Mouse (Mus musculus) heart, postnatal 0 days (tissue): ENCODE measurements around the gene Il17re. TPM values are rescaled to one million over a fixed set of nuclear protein-coding genes. Genes with fewer than 3 reads are reported as not detected.

Experiments
- ATAC-seq: fragments of 200-750 bp; cut with Nextera tagmentation; 2 replicates; pipeline ENCODE4 v1.8.0; 2017; ENCODE audit warnings: low read depth, moderate number of reproducible peaks, moderate library complexity; ENCODE audit not compliant: insufficient read depth
- DNase-seq: peaks from one replicate; pipeline ENCODE4 v3.0.0-alpha.2; 2016; ENCODE audit warnings: low spot score
- H3K27ac ChIP-seq: fragments of 300-500 bp; sonication (generic); 2 replicates; pipeline ENCODE4 v1.5.1; 2014; ENCODE audit warnings: low read depth, mild to moderate bottlenecking
- H3K27me3 ChIP-seq: fragments of 300-500 bp; sonication (generic); 2 replicates; pipeline ENCODE4 v1.6.1; 2014; ENCODE audit warnings: low read length, mixed read lengths; ENCODE audit not compliant: control insufficient read depth, insufficient read depth
- H3K36me3 ChIP-seq: fragments of 300-500 bp; sonication (generic); replicated peaks from 2 replicates; pipeline ENCODE4 v1.6.1; 2014; ENCODE audit warnings: low read length, mixed read lengths; ENCODE audit not compliant: control insufficient read depth, insufficient read depth
- H3K4me1 ChIP-seq: fragments of 300-500 bp; sonication (generic); 2 replicates; pipeline ENCODE4 v1.6.1; 2014; ENCODE audit warnings: antibody characterized with exemption; ENCODE audit not compliant: control insufficient read depth, insufficient read depth
- H3K4me2 ChIP-seq: fragments of 300-500 bp; sonication (generic); 2 replicates; pipeline ENCODE4 v1.6.1; 2014; ENCODE audit warnings: low read depth, mild to moderate bottlenecking, low read length, moderate library complexity
- H3K4me3 ChIP-seq: fragments of 300-500 bp; sonication (generic); 2 replicates; pipeline ENCODE4 v1.5.1; 2014; ENCODE audit warnings: low read depth, low read length
- H3K9ac ChIP-seq: fragments of 300-500 bp; sonication (generic); replicated peaks from 2 replicates; pipeline ENCODE4 v1.6.1; 2014; ENCODE audit warnings: low read depth, low read length, mixed read lengths
- H3K9me3 ChIP-seq: fragments of 300-500 bp; sonication (generic); replicated peaks from 2 replicates; pipeline ENCODE4 v1.6.1; 2016; ENCODE audit warnings: low read length; ENCODE audit not compliant: control insufficient read depth
- CTCF ChIP-seq: IDR thresholded peaks from 2 replicates; pipeline ENCODE4 v1.5.1; 2016; ENCODE audit warnings: antibody characterized with exemption, control low read depth, low read depth
- EP300 ChIP-seq: IDR thresholded peaks from 2 replicates; pipeline ENCODE4 v1.6.1; 2016; ENCODE audit warnings: antibody characterized with exemption, low read depth
- WGBS: fragments of 180-500 bp; shearing (Covaris S2); extraction: QIAGEN DNeasy Blood & Tissue Kit; methylation state at CpG from one replicate; pipeline ENCODE4 v1.1.7; 2014; 5-methylcytosine and 5-hydroxymethylcytosine counted together
- polyA plus RNA-seq: library from polyadenylated mRNA; unstranded; fragments of >200 nt; fragmentation: Nextera tagmentation; extraction: Ambion mirVana; gene quantifications from 2 replicates; pipeline ENCODE4 v1.2.1, GENCODE M21; 2015
- total RNA-seq: library from RNA; depleted of rRNA; stranded (reverse); fragments of >200 nt; gene quantifications from 2 replicates; pipeline ENCODE4 v1.2.3, GENCODE M21; 2014; ENCODE audit warnings: low replicate concordance

Gene Il17re
- total and polyA plus RNA-seq, 2 experiments from 2014 or later = 0.85 to 2.2 TPM

- Histone ChIP-seq H3K9me3 (no peaks in the 10 kb centered on the region), H3K4me2 (no peak overlapping the region)
- TF ChIP-seq CTCF = no peak
- TF ChIP-seq EP300 = no peak
Measured at GRCm38 (mm10) chr6:113430846-113431245, 27.4 kb upstream of the Il17re start.

DNA sequence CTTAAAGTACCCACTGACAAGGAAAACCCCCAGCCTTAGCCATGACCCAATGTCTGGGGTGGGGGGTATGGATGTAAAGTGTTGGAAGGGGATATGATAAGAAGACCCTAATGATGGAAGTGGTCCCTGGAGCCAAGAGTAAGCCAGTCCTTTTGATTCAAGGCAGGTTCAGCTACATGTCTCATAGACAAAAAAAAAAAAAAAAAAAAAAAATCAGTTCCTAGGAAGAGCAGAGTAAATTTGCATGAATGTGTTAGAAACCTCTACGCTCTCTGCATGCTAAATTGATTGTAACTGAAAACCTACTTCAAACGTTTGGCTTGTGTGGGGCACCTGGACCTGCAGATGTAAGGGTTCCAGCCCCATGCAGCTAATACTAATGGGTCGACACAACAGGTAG, 26.5 kb upstream of the Il17re start:
- no peaks in the 10 kb centered on the region for H3K27me3 ChIP-seq
- no peaks in the 10 kb centered on the region for H3K36me3 ChIP-seq
- H3K4me3 ChIP-seq = no peak overlapping the region
- no peaks in the 10 kb centered on the region for H3K9me3 ChIP-seq
- no peak overlapping the region for H3K9ac ChIP-seq
- H3K27ac ChIP-seq = no peak overlapping the region
- 60% methylated on average over 3 of the region's 3 CpGs for WGBS
- no peak for TF ChIP-seq EP300
- no peak for TF ChIP-seq CTCF
- ATAC-seq (no peak), DNase-seq (no peak)
- no peak overlapping the region for H3K4me2 ChIP-seq
- H3K4me1 ChIP-seq = no peaks in the 10 kb centered on the region

More at GRCm38 (mm10) chr6:113430846-113431245, 27.4 kb upstream of the Il17re start:
- no peak for DNase-seq
- WGBS = 49% methylated on average over 3 of the region's 3 CpGs
- no peak overlapping the region for H3K27ac ChIP-seq
- H3K36me3 ChIP-seq = no peaks in the 10 kb centered on the region
- H3K27me3 ChIP-seq = no peaks in the 10 kb centered on the region
- H3K4me1 ChIP-seq = no peaks in the 10 kb centered on the region
- ATAC-seq = no peak
- no peak overlapping the region for H3K4me3 ChIP-seq
- H3K9ac ChIP-seq = no peak overlapping the region

GRCm38 (mm10) chr6:113433661-113434060, 24.6 kb upstream of the Il17re start:
- H3K27ac ChIP-seq = no peak overlapping the region
- H3K4me2 ChIP-seq = no peak overlapping the region
- H3K36me3 ChIP-seq = no peaks in the 10 kb centered on the region
- no peaks in the 10 kb centered on the region for H3K4me1 ChIP-seq
- DNase-seq (no peak), ATAC-seq (no peak)
- no peaks in the 10 kb centered on the region for H3K9me3 ChIP-seq
- 51% methylated on average over 3 of the region's 3 CpGs for WGBS
- no peak for TF ChIP-seq EP300
- no peak for TF ChIP-seq CTCF
- no peak overlapping the region for H3K9ac ChIP-seq
- H3K4me3 ChIP-seq = no peak overlapping the region
- no peaks in the 10 kb centered on the region for H3K27me3 ChIP-seq

DNA sequence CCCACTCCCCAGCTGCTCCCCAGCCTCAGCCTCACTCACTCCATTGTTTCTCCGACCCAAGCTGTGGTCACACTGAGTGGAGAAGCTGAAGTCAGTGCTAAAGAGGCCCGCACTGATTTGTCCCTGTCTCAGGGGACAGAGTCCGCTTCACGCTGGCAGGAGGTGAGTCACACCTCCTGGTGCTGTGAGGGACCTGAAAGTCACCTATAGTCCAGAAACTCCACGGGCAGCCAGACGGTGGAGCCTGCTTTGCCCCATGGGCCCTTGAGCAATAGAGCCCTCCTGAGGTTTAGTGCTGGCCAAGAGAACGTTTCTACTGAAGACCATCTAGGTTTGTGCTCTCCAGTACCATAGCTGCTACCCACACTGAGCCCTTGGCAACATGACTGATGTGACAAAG, 23.6 kb upstream of the Il17re start:
- no peak for TF ChIP-seq EP300
- TF ChIP-seq CTCF = no peak
- no peaks in the 10 kb centered on the region for H3K27me3 ChIP-seq
- ATAC-seq = no peak
- no peaks in the 10 kb centered on the region for H3K36me3 ChIP-seq
- no peak overlapping the region for H3K27ac ChIP-seq
- H3K4me1 ChIP-seq = no peaks in the 10 kb centered on the region
- no peak overlapping the region for H3K4me2 ChIP-seq
- H3K9ac ChIP-seq = no peak overlapping the region
- WGBS = 60% methylated on average over 7 of the region's 7 CpGs
- no peak overlapping the region for H3K4me3 ChIP-seq
- no peaks in the 10 kb centered on the region for H3K9me3 ChIP-seq
- no peak for DNase-seq

DNA sequence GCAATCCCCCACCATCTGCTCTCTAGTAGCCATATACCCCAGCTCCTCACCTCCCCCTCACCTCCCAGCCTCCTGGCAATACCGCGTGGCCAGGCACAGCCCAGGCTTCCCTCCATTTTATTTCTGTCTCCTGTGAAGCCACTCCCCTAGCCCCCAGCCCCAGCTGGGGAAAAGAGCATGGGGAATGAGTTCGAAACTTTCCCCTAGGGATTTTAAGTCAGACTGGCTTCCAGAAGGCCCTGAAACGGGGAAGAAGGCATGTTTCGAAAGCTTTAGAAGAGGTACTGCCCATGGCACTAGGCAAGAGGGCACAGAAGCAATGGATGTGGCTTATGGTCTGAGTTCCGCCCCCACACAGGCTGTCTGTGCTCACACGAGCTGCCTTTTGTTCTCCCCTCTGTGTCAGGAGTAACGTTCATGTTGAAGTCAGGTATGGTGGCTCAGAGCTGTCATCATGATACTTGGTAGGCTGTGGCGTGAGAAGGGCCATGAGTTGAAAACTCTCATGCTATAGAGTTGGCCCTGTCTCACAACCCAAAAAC, 22.5 kb upstream of the Il17re start, which contains the start of gene Cidec:
Cidec (minus strand) TSS at position 97 of the 542 bp plus-strand sequence.
- ATAC-seq = no peak
- DNase-seq = no peak
- H3K4me2 ChIP-seq = no peak within 1 kb of the TSS
- H3K4me3 ChIP-seq = no peak within 1 kb of the TSS
- H3K9ac ChIP-seq = no peak within 1 kb of the TSS
- H3K36me3 ChIP-seq = no peaks in the 10 kb centered on the region
- H3K27ac ChIP-seq = no peak within 1 kb of the TSS
- H3K27me3 ChIP-seq = no peaks in the 10 kb centered on the region
- no peak for TF ChIP-seq EP300
- TF ChIP-seq CTCF = no peak
- H3K9me3 ChIP-seq = no peaks in the 10 kb centered on the region
- WGBS = 67% methylated on average over 9 of the region's 9 CpGs
- no peaks in the 10 kb centered on the region for H3K4me1 ChIP-seq

GRCm38 (mm10) chr6:113437135-113437534, 21.1 kb upstream of the Il17re start:
- Histone ChIP-seq H3K27ac (no peak overlapping the region), H3K36me3 (no peaks in the 10 kb centered on the region), H3K4me1 (no peaks in the 10 kb centered on the region), H3K27me3 (no peaks in the 10 kb centered on the region), H3K4me2 (no peak overlapping the region), H3K9ac (no peak overlapping the region), H3K9me3 (no peaks in the 10 kb centered on the region), H3K4me3 (no peak overlapping the region)
- ATAC-seq (no peak), DNase-seq (no peak)
- TF ChIP-seq CTCF = no peak
- TF ChIP-seq EP300 = no peak
- WGBS = 64% methylated on average over 12 of the region's 12 CpGs
